Mouse (Mus musculus) bone marrow macrophage, adult 2 months (primary cell): ENCODE data around the gene Suclg2. TPM values are rescaled to one million over a fixed set of nuclear protein-coding genes. Genes with fewer than 3 reads are reported as not detected.

ENCODE experiments used
- H3K27ac ChIP-seq: 2 replicates; pipeline ENCODE4 v1.5.1; 2012; ENCODE audit warnings: low read depth, low read length; ENCODE audit not compliant: insufficient read depth
- H3K4me1 ChIP-seq: 2 replicates; pipeline ENCODE4 v1.6.1; 2012; ENCODE audit warnings: low read length; ENCODE audit not compliant: control insufficient read depth, insufficient read depth
- H3K4me3 ChIP-seq: 2 replicates; pipeline ENCODE4 v1.5.1; 2012; ENCODE audit warnings: mild to moderate bottlenecking, low read length, moderate library complexity; ENCODE audit not compliant: insufficient read depth
- CTCF ChIP-seq: IDR thresholded peaks from 2 replicates; pipeline ENCODE4 v1.5.1; 2012; ENCODE audit warnings: low read depth, mild to moderate bottlenecking, low read length, moderate library complexity
- POLR2A ChIP-seq: IDR thresholded peaks from 2 replicates; pipeline ENCODE4 v1.6.1; 2012; ENCODE audit warnings: mild to moderate bottlenecking, low read depth, low read length, borderline replicate concordance
- polyA plus RNA-seq: library from polyadenylated mRNA; stranded (reverse); fragments of >200 nt; gene quantifications from 2 replicates; pipeline ENCODE4 v1.2.4, GENCODE M21; 2012; ENCODE audit not compliant: missing spikeins, insufficient read depth, insufficient read length

Suclg2 gene
- polyA plus RNA-seq, 1 experiment = 14.3 TPM

DNA sequence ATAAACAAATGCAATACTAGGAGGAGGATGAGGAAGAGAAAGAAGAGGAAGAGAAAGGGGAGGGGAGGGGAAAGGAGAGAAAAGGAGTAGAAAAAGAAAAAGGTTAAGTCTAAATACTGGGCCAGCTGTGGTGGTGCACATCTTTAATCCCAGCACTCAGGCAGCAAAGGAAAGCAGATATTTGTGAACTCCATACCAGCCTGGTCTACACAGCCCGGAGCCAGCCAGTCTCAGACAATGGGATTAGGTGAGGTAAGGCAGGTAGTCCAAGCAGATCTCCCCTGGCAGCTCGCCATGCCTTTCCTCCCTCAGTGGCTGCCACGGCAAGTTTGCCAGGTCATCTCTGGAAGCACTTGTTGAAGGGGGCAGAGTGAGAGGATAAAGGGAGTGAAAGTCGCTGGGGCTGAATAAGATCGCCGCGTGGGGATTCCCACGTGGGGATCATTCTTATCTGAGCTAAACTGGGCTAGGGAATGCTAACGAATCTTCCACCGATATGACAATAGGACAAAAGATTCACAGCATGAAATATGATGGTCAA is 69.4 kb downstream of the Suclg2 start:
- TF ChIP-seq POLR2A = no peak
- no peak for TF ChIP-seq CTCF
- H3K27ac ChIP-seq = no peak overlapping the region
- peaks cover 5% of the 10 kb centered on the region for H3K4me1 ChIP-seq
- H3K4me3 ChIP-seq = no peak overlapping the region

DNA sequence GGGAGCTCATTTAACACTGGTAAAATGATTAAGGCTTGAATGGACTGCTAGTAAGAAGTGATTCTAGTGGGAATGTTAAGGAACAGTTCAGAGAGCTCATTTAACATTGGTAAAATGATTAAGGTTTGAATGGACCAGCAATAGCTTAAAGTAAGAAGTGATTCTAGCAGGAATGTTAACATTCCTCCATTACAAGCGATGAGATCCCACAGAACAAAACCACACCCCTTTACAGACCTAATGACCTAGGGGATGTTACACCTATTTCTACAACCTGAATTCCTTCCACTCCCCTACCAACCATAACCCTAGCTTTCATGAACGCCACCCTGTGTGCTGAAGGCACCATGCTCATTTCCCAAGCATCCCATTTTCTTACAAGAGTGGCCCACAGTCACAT is 81.2 kb downstream of the Suclg2 start:
- H3K4me1 ChIP-seq = no peaks in the 10 kb centered on the region
- no peak for TF ChIP-seq CTCF
- H3K27ac ChIP-seq = no peak overlapping the region

DNA sequence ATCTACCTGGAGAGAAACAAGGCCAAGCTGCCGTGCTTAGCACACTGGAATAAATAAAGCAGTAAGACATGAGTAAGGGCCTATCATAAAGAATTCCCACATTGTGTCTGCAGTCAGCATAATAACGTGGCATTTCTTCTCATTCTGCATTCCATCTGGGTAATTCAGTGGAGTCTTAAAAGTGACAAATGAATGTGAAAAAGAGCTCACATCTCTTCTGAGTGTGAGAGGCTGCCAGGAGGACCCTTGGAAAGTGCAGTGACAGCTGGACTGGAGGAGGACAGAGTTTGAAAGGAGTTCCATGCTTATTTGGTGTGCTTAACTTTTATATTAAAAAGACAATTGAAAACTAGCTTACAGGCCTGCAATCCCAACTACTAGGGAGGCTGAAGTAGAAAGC is 83.2 kb downstream of the Suclg2 start:
- TF ChIP-seq POLR2A (no peak), CTCF (no peak)
- no peaks in the 10 kb centered on the region for H3K4me1 ChIP-seq
- H3K27ac ChIP-seq = no peak overlapping the region
- H3K4me3 ChIP-seq = no peak overlapping the region

More for the DNA sequence above, 81.2 kb downstream of the Suclg2 start:
- H3K4me3 ChIP-seq = no peak overlapping the region

DNA sequence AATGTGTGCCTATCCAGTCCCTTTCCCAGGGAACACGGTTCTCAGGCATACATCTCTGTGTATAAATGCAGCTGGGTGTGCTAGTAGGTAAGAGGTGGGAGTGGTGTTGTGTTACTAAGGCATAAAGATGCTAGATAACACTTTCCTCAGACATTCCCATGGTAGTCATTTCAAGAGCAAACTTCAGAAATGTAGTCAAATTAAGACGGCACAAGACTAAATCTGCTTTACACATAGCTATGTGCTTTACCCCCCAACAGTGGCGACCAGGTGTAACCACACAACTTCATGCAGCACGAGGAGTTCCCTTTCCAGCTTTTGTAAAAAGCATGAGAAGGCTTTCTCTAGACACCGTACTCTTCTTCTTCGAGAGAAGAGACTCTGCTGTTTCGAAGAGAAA is 89.5 kb downstream of the Suclg2 start:
- Histone ChIP-seq H3K4me3 (no peak overlapping the region), H3K4me1 (no peaks in the 10 kb centered on the region), H3K27ac (no peak overlapping the region)
- TF ChIP-seq CTCF (no peak), POLR2A (no peak)

DNA sequence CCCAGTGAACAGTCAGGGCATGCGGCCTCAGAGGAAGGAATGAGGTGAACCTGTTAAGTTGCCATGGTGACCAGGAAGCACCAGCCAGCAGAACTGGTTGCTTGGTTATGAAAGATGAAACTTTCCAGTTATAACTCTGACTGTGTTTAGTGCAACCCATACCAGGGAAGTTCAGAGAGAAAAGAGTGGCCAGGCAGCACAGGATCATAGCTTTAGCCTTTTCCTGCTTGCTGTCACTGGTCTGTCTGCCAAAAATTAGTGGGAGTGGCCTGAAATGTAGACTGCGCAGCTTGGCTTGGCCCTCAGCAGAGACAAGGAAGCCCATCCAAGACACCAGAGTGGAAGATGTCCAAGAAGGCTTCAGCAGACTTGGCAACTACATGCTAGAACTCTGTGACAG is 96.8 kb downstream of the Suclg2 start:
- H3K27ac ChIP-seq = no peak overlapping the region
- H3K4me1 ChIP-seq = no peaks in the 10 kb centered on the region
- no peak overlapping the region for H3K4me3 ChIP-seq
- TF ChIP-seq POLR2A (no peak), CTCF (no peak)

DNA sequence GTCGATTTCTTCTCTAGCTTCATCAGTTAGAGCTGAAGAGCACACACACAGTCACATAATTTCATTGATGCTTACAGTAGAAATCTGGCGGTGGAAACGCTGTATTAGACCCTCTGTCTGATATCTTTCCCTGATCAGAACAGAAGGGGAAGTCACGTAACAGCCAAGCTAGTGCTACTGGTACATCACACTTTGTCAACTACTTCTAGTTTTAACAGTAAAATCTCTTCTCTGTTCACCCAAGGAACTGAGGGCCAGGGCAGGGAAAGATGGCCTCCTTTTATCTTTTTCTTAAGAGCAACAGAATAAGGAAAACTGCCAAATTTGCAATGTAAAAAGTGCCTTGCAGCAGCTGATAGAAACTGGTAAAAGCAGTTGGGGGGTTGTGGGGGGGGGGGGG is 97.8 kb downstream of the Suclg2 start:
- TF ChIP-seq POLR2A (no peak), CTCF (no peak)
- H3K4me1 ChIP-seq = no peaks in the 10 kb centered on the region
- H3K4me3 ChIP-seq = no peak overlapping the region
- H3K27ac ChIP-seq = no peak overlapping the region

DNA sequence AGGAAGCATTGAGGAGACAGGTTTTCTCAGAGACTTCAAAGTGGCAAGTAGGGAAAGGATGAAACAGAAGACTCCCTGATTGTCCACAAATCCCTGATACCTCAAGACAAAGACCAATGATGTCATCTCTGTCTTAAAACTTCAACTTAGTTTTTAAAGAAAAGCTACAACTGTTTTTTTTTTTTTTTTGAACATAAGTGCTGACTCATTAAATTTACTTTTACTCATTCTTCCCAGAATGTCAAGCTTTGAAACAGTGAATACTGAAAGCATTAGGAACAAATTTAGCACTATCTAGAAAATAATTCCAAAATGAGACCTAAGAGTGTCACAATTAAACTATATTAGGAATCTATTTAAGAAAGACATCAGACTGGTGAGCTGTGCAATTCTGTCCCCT is 98.8 kb downstream of the Suclg2 start:
- H3K4me3 ChIP-seq = no peak overlapping the region
- no peaks in the 10 kb centered on the region for H3K4me1 ChIP-seq
- H3K27ac ChIP-seq = no peak overlapping the region
- TF ChIP-seq CTCF (no peak), POLR2A (no peak)

DNA sequence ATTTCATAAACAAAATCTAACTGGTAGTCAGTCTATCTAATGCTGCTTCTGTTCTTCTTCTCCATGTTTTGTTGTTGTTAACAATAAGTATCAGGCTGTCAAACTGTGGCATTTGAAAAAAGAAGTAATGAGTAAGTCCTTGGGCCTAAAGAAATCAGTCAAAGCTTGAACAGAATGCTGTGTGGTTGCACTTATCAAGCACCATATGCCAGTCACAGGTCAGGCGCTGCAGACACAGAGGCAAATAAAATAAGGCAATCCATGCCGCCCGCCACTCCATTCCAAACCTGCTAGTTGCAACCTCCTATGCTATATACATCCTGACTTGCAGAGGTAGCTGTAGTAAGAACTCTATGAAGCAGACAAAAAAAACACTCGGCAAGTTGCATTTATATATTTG is 100.2 kb downstream of the Suclg2 start:
- TF ChIP-seq CTCF (no peak), POLR2A (no peak)
- H3K4me3 ChIP-seq = no peak overlapping the region

DNA sequence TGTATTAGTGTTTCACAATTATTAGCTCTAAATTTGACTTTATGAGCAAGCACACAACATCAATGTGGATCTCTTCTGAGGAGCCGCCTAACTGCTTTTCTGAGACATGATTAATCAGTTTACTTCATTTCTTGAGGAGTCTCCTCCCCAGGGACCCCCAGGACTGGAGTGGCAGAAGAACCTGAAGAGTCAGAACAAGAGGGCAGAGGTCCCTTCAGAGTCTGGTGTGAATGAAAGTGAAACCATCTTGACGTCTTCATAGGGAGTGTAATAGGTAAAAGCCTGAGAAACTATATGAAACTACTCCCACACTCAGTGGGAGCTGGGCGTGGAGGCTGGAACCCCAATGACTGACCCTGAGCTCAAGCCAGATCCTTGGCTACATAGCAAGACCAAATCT is 105.4 kb downstream of the Suclg2 start:
- no peak overlapping the region for H3K27ac ChIP-seq
- no peak overlapping the region for H3K4me3 ChIP-seq
- H3K4me1 ChIP-seq = 0 out of 2 replicates have a peak, but pooled peaks cover 2% of the 10 kb centered on the region
- TF ChIP-seq POLR2A (no peak), CTCF (no peak)

More for the DNA sequence above, 100.2 kb downstream of the Suclg2 start:
- Histone ChIP-seq H3K27ac (no peak overlapping the region), H3K4me1 (no peaks in the 10 kb centered on the region)

DNA sequence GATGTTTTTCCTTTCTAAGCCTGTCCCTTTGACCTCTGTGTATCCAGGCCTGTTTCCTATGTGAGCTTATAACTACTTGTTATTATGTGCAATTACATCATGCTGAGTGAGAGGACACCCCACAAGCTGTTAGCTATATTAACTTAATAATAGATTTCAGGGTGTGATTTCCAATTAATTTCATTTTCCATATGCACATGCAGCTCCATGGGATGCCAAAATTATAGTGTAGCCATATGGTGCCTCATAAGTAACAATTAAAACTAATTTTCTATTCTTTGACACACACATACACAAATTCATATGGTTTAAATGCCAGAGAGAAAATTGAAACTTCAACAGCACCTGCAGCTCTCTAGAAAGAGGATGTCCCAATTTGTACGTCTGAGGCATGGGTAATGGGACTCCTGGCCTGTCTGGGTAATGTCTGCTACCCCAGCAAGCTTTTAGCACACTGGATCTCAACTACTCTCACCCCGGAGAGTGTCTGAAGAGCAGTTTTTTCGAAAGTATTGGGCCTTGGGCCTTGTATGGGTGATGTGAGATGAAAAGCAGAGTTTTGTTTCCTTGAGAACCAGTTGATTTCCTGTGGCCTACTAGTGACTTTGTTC is 106.1 kb downstream of the Suclg2 start:
- H3K4me1 ChIP-seq = 0 out of 2 replicates have a peak, but pooled peaks cover 2% of the 10 kb centered on the region
- H3K27ac ChIP-seq = no peak overlapping the region
- no peak overlapping the region for H3K4me3 ChIP-seq
- no peak for TF ChIP-seq CTCF

DNA sequence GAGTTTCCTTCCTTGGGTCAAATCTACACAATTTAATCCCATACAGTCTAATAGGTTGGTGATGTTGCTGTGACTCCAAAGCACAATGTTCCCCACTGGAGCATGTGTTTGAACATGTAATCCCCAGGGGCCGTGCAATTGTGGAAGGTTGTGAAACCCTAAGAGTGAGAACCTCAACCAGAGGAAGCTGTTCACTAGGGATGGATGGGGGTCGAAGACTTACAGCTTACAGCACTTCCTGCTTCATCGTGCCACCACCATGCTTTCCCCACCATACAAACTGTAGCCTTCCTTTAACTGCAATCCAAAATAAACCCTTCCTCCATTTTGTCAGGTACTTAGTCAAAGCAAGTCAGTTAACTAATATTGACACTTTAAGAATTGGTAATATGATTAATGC is 107.5 kb downstream of the Suclg2 start:
- H3K4me3 ChIP-seq = no peak overlapping the region
- H3K27ac ChIP-seq = no peak overlapping the region
- TF ChIP-seq CTCF = no peak
- no peak for TF ChIP-seq POLR2A
- 0 out of 2 replicates have a peak, but pooled peaks cover 2% of the 10 kb centered on the region for H3K4me1 ChIP-seq
